Mouse (Mus musculus): Measurements from ENCODE around the gene Rabggtb. TPM values are rescaled to one million over a fixed set of nuclear protein-coding genes. Genes with fewer than 3 reads are reported as not detected.

Gene Rabggtb
- 10 to 100 TPM; 89.2 to 99.7 TPM for total RNA-seq (2021)

GRCm38 (mm10) chr3:153912546-153913509 lies at the start of gene Rabggtb:
TSS of gene Rabggtb (minus strand) at chr3:153913009.
- intact Hi-C loops (cut with DNase I), result loop anchor here (2.0 kb wide), 1 partner anchor 30 kb away; no protein-coding TSS in a partner anchor
- DNase-seq (ENCODE audit: low spot score), result peak; percentile 90

- DNase-seq (ENCODE audit: low spot score), result no peak
- intact Hi-C loops (cut with DNase I), result no loop called here
Measured at GRCm38 (mm10) chr3:153961632-153962389, 49.0 kb upstream of the Rabggtb start.

DNA sequence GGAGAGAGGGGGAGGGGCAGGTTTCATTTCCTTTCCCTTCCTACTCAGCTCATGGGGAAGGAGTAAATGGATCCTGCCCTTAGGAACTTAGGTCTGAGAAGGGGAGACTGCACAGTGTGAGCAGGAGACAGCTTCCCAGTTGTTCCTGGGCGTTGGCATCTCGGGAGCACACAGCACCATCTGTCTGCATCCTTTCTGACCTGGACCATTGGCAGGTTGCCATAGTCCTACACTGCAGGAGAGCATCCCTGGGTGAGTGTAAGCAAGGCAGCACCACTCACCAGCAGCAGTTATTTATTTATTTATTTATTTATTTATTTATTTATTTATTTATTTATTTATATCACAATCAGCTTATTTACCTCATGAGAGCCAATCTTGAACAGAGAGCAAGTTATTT lies 48.1 kb upstream of the Rabggtb start:
- intact Hi-C loops (cut with DNase I), result no loop called here
- DNase-seq (ENCODE audit: low spot score), result no peak

- intact Hi-C loops (cut with DNase I), result loop anchor here (1.0 kb wide), 1 partner anchor 267 kb away; no protein-coding TSS in a partner anchor
- no peak for DNase-seq (ENCODE audit: low spot score)
Measured at GRCm38 (mm10) chr3:153959731-153960207, 47.0 kb upstream of the Rabggtb start.

DNA sequence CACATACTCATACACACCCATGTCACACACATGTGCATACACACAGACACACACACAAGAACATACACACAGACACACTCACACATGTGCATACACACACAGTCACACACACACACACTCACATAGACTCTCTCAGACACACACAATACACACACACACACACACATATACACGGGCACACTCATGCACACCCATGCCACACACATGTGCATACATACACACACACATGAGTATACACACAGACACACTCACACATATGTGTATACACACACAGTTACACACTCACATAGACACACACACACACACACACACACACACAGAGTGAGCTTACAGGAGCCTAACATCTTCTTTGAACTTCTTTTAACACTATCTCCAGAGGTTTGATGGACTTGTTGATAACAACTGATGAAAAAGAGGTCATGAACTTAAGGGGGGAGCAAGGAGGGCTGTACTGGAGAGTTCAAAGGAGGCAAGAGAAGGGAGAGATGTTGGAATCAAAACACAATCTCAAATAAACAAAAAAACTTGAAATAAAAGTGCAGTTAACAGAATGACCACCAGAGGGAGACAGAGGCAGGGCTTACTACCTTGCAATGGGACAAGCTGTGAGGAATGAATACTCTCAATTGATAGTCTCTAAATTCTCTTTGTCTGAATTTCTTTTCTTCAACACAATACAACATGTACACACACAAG lies 46.4 kb upstream of the Rabggtb start:
- intact Hi-C loops (cut with DNase I), result loop anchor here (1.0 kb wide), 1 partner anchor 267 kb away; no protein-coding TSS in a partner anchor
- no peak for DNase-seq (ENCODE audit: low spot score)

GRCm38 (mm10) chr3:153957916-153958315 lies 45.1 kb upstream of the Rabggtb start:
- intact Hi-C loops (cut with DNase I), result no loop called here
- DNase-seq (ENCODE audit: low spot score), result no peak

GRCm38 (mm10) chr3:153948176-153948575 lies 35.4 kb upstream of the Rabggtb start:
- DNase-seq (ENCODE audit: low spot score), result no peak
- intact Hi-C loops (cut with DNase I), result no loop called here

DNA sequence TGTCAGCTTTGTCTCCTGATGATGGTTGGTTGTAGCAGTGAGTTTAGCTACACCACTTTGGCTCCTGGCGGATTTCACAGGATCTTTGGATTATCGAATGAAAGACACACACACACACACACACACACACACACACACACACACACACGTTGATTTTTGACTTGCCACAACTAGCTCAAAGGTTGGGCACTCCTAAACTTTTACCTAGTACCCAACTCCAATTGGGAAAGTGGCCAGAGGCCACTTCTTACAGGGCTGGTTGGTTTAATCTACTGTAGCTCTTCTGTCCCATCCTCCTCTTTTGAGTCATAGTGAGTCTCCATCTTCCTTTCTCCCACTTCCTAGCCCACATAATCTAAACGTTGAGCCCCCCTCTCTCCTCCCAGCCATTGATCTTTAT lies 34.5 kb upstream of the Rabggtb start:
- intact Hi-C loops (cut with DNase I), result no loop called here
- DNase-seq (ENCODE audit: low spot score), result no peak

GRCm38 (mm10) chr3:153944335-153944990 lies 31.7 kb upstream of the Rabggtb start, which contains the start of gene Acadm:
TSS of gene Acadm (minus strand) at chr3:153944632.
- DNase-seq (ENCODE audit: low spot score), result peak; percentile 97
- intact Hi-C loops (cut with DNase I), result no loop called here

GRCm38 (mm10) chr3:153943901-153944334 lies 31.1 kb upstream of the Rabggtb start:
- no peak for DNase-seq (ENCODE audit: low spot score)
- intact Hi-C loops (cut with DNase I), result loop anchor here (2.0 kb wide), 1 partner anchor 31 kb away; the partner anchor contains the start of gene Rabggtb

DNA sequence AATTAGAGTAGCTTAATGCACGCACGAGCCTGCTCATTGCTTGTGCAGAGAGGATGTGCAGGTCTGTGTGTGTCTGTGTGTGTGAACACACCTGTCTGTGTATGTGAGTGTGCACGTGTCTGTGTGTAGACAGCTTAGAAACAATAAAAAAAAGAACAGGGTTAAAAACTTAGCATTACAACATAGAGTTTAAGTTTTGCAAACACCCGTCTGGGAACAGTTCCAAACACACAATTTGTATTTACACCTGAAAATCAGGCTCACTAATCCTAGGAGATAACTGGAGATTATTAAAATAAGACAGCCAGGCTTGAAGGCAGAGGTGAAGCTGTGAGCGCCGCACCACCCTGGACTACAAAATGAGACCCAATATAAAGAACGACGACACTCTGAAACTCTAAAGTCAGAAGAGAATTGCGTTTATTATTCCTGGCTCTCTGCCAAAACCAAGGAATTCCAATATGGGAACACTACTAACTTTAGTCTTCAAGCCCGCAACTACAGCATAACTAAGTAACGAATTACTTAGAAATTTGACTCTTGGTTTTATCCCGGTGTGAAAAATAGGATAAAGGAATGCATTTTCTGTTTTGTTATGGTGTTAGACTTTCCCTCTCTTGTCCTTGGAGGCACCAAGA lies 30.3 kb upstream of the Rabggtb start:
- intact Hi-C loops (cut with DNase I), result loop anchor here (2.0 kb wide), 1 partner anchor 30 kb away; the partner anchor contains the start of gene Rabggtb
- DNase-seq (ENCODE audit: low spot score), result no peak

DNA sequence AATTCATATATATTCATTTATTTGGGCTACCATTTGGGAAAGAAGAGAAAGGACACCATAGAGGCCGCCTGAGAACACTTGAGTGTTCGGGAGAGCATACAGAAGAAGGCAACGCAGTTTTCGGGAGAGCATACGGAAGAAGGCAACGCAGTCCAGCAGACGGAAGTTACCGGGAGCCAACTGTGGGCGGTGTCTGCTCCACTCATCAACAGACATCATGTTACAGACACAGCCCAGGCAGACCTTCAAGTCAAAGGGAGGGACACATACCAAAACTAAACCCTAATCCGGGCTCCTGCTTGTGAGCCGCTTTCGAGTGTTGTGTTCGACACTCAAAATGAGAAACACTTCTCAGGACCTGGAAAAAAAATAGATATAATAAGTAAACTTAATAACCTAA lies 28.8 kb upstream of the Rabggtb start:
- no peak for DNase-seq (ENCODE audit: low spot score)
- intact Hi-C loops (cut with DNase I), result loop anchor here (2.0 kb wide), 1 partner anchor 29 kb away; the partner anchor contains the start of gene Rabggtb

DNA sequence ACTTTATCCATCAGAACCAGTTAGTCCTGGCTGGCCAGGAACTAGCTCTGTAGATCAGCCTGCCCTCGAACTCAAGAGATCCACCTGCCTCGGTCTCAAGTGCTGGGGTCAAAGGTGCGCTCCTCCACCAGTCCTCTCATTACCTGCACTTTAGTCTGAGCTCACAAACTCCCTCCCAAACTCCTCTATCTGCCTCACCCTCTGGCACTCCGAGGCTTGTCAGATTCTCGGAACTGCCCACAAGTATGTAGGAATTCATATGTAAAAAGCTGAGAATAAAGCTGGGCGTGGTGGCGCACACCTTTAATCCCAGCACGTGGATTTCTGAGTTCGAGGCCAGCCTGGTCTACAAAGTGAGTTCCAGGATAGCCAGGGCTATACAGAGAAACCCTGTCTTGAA lies 27.7 kb upstream of the Rabggtb start:
- DNase-seq (ENCODE audit: low spot score), result no peak
- intact Hi-C loops (cut with DNase I), result no loop called here

- intact Hi-C loops (cut with DNase I), result no loop called here
- DNase-seq (ENCODE audit: low spot score), result no peak
Measured at GRCm38 (mm10) chr3:153940021-153940420, 27.2 kb upstream of the Rabggtb start.

DNA sequence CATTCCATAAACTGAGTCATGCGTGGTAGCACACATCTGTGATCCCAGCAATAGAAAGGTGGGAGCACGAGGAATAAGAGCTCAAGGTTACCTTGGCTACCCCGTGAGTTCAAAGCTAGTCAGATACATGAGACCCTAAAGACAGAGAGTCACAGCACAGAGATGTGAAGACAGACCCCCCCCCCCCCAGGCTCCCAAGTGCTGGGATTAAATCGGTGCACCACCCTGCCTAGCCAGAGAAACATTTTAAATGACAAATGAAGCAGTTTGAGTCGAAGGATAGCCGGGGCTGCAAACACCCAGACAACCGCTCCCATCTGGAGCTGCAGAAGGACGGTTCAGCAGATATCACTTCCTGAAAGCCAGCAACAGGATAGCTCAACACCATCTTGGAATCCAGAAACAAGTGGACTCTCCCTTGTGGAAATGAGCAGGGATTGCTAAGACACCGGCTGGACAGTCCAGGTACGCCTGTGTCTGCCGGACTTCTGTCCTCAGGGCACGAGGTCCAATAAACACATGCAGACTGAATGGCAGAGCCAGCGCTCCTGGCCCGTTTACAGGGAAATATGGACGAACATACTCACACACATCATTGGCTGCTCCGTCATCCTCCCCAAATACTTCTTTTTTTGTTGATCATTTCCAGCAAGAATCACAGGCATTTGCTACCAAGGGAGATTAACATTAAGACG lies 24.5 kb upstream of the Rabggtb start:
- no peak for DNase-seq (ENCODE audit: low spot score)
- intact Hi-C loops (cut with DNase I), result no loop called here

GRCm38 (mm10) chr3:153935878-153936277 lies 23.1 kb upstream of the Rabggtb start:
- intact Hi-C loops (cut with DNase I), result no loop called here
- DNase-seq (ENCODE audit: low spot score), result no peak

DNA sequence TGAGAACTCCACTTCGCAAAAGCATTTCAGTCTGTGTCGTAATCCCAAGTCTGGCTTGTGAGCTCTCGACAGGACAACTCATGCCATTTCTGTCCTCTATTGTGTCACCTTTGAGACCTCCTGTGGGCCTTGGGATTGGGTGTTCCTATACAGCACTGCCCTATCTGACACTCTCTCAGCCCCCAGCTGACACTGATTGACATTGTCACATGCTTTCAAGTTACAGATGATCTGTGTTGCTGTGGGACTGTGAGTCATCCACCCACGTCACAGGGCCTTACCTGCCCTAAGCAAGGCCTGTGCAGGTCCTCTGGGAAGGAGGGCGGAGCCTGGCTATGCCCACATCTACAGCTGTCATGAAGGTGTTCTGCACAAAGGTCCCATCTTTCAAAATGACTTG lies 19.7 kb upstream of the Rabggtb start:
- no peak for DNase-seq (ENCODE audit: low spot score)
- intact Hi-C loops (cut with DNase I), result no loop called here

DNA sequence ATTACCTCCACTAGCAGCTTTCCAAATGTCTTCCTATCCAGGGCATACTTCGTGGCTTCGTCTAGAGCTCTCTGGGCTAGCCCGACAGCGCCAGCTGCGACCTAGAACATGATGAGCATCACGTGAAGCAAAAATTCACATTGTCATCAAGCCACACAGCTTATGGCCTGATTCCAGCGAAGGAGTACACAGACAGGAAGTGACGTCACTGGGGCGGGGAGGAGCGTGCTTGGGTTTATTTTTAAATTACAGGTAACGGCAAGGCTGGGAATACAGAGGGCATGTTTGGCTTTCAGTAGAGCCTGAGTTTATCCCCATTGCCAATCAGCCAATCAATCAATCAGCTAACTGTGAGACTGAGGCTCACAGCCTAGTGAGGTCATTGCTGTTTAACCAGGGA lies 16.7 kb upstream of the Rabggtb start:
- no peak for DNase-seq (ENCODE audit: low spot score)
- intact Hi-C loops (cut with DNase I), result no loop called here
